Mouse (Mus musculus) embryonic facial prominence, embryonic 11.5 days (tissue): ENCODE results near the gene Arhgef5. TPM values are rescaled to one million over a fixed set of nuclear protein-coding genes. Genes with fewer than 3 reads are reported as not detected.

Experiments
- ATAC-seq: fragments of 200-750 bp; cut with Nextera tagmentation; replicated peaks from 2 replicates; pipeline ENCODE4 v1.8.0; 2017; ENCODE audit warnings: low read depth; ENCODE audit not compliant: insufficient number of reproducible peaks, low FRiP score, low TSS enrichment
- DNase-seq: peaks from one replicate; pipeline ENCODE4 v3.0.0-alpha.2; 2015; ENCODE audit warnings: low spot score
- H3K27ac ChIP-seq: fragments of 300-500 bp; sonication (generic); replicated peaks from 2 replicates; pipeline ENCODE4 v1.5.1; 2014; ENCODE audit warnings: mild to moderate bottlenecking, low read depth, low read length, control low read depth
- H3K27me3 ChIP-seq: fragments of 300-500 bp; sonication (generic); 2 replicates; pipeline ENCODE4 v1.6.1; 2014; ENCODE audit warnings: mild to moderate bottlenecking, low read length, moderate library complexity, mixed read lengths; ENCODE audit not compliant: control insufficient read depth, insufficient read depth
- H3K36me3 ChIP-seq: fragments of 300-500 bp; sonication (generic); replicated peaks from 2 replicates; pipeline ENCODE4 v1.6.1; 2014; ENCODE audit warnings: low read depth, mild to moderate bottlenecking, low read length, moderate library complexity, mixed read lengths; ENCODE audit not compliant: control insufficient read depth, insufficient read depth
- H3K4me1 ChIP-seq: fragments of 300-500 bp; sonication (generic); 2 replicates; pipeline ENCODE4 v1.6.1; 2014; ENCODE audit warnings: low read length, mixed read lengths; ENCODE audit not compliant: control insufficient read depth, insufficient read depth
- H3K4me2 ChIP-seq: fragments of 300-500 bp; sonication (generic); 2 replicates; pipeline ENCODE4 v1.6.1; 2014; ENCODE audit warnings: low read depth, mild to moderate bottlenecking, control low read depth, low read length, moderate library complexity
- H3K4me3 ChIP-seq: fragments of 300-500 bp; sonication (generic); 2 replicates; pipeline ENCODE4 v1.5.1; 2014; ENCODE audit warnings: low read depth, low read length, control low read depth
- H3K9ac ChIP-seq: fragments of 300-500 bp; sonication (generic); replicated peaks from 2 replicates; pipeline ENCODE4 v1.6.1; 2014; ENCODE audit warnings: mild to moderate bottlenecking, control low read depth, low read length
- H3K9me3 ChIP-seq: fragments of 300-500 bp; sonication (generic); replicated peaks from 2 replicates; pipeline ENCODE4 v1.6.1; 2016; ENCODE audit warnings: mild to moderate bottlenecking, low read length, inconsistent platforms, mixed read lengths; ENCODE audit not compliant: control insufficient read depth
- WGBS: fragments of 180-500 bp; shearing (Covaris S2); extraction: QIAGEN DNeasy Blood & Tissue Kit; methylation state at CpG from one replicate; pipeline ENCODE4 v1.1.7; 2014; 5-methylcytosine and 5-hydroxymethylcytosine counted together
- polyA plus RNA-seq: library from polyadenylated mRNA; unstranded; fragments of >200 nt; fragmentation: Nextera tagmentation; extraction: Ambion mirVana; gene quantifications from 2 replicates; pipeline ENCODE4 v1.2.1, GENCODE M21; 2014

Gene Arhgef5
- polyA plus RNA-seq, 1 experiment from 2014 or later = 4.5 TPM

DNA sequence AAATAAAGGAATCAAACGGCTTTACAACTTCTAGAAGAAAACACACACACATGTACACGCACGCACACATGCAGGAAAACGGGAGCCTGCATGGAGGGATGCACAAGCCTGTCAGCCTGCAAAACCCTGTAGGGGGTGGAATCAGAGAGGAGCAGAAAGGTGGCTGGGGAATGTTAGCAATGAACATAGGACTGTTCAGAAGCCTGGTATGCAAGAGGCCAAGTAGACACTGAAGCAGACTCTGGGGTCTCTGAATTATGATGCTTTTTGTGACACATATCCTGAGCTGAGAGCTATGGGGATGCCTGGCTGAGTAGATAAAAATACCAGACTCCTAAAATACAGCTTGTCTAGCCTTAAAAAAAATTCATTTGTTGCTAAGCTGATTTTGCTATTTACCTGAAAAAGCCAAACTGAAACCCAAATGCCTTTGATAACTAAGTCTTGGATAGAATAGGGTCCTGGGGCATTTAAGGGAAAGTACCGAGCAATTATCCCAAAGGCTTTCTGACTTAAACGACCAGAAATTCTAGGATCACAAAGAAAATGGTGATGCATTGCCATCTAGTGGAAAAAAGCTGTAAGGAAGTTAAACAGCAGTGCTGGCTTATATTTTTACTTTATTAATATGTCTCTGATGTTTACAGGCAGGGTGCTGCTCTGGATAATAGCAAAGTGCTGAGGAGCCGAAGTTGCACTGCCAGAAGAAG is 31.6 kb downstream of the Arhgef5 start:
- DNase-seq = peak; percentile 76
- H3K4me2 ChIP-seq = no peak overlapping the region

GRCm38 (mm10) chr6:43297508-43297850 is 32.1 kb downstream of the Arhgef5 start:
- no peak overlapping the region for H3K9ac ChIP-seq
- no peaks in the 10 kb centered on the region for H3K4me1 ChIP-seq
- WGBS = 39% methylated on average over 2 of the region's 2 CpGs
- H3K4me3 ChIP-seq = no peak overlapping the region
- H3K4me2 ChIP-seq = no peak overlapping the region
- H3K9me3 ChIP-seq = no peaks in the 10 kb centered on the region
- no peak overlapping the region for H3K27ac ChIP-seq
- H3K36me3 ChIP-seq = no peaks in the 10 kb centered on the region
- no peaks in the 10 kb centered on the region for H3K27me3 ChIP-seq
- DNase-seq (no peak), ATAC-seq (no peak)

More for the DNA sequence above, 31.6 kb downstream of the Arhgef5 start:
- Histone ChIP-seq H3K4me3 (no peak overlapping the region), H3K4me1 (no peaks in the 10 kb centered on the region), H3K27ac (no peak overlapping the region), H3K27me3 (no peaks in the 10 kb centered on the region), H3K36me3 (no peaks in the 10 kb centered on the region), H3K9ac (no peak overlapping the region), H3K9me3 (no peaks in the 10 kb centered on the region)
- WGBS = 41% methylated on average over 7 of the region's 7 CpGs
- no peak for ATAC-seq

GRCm38 (mm10) chr6:43309454-43309853 is 44.1 kb downstream of the Arhgef5 start, which contains the start of gene Nobox:
Nobox (minus strand) TSS chr6:43309554.
- H3K27me3 ChIP-seq = no peaks in the 10 kb centered on the region
- ATAC-seq (no peak), DNase-seq (no peak)
- H3K27ac ChIP-seq = no peak within 1 kb of the TSS
- no peaks in the 10 kb centered on the region for H3K9me3 ChIP-seq
- H3K9ac ChIP-seq = no peak within 1 kb of the TSS
- WGBS = 66% methylated on average over 16 of the region's 16 CpGs
- no peaks in the 10 kb centered on the region for H3K4me1 ChIP-seq
- H3K4me2 ChIP-seq = no peak within 1 kb of the TSS
- H3K4me3 ChIP-seq = no peak within 1 kb of the TSS
- H3K36me3 ChIP-seq = no peaks in the 10 kb centered on the region

GRCm38 (mm10) chr6:43310071-43310470 is 44.7 kb downstream of the Arhgef5 start:
- no peaks in the 10 kb centered on the region for H3K4me1 ChIP-seq
- no peak for DNase-seq
- no peaks in the 10 kb centered on the region for H3K9me3 ChIP-seq
- H3K27me3 ChIP-seq = no peaks in the 10 kb centered on the region
- no peak overlapping the region for H3K4me3 ChIP-seq
- ATAC-seq = no peak
- 53% methylated on average over 6 of the region's 6 CpGs for WGBS
- H3K9ac ChIP-seq = no peak overlapping the region
- no peaks in the 10 kb centered on the region for H3K36me3 ChIP-seq
- H3K4me2 ChIP-seq = no peak overlapping the region
- H3K27ac ChIP-seq = no peak overlapping the region

DNA sequence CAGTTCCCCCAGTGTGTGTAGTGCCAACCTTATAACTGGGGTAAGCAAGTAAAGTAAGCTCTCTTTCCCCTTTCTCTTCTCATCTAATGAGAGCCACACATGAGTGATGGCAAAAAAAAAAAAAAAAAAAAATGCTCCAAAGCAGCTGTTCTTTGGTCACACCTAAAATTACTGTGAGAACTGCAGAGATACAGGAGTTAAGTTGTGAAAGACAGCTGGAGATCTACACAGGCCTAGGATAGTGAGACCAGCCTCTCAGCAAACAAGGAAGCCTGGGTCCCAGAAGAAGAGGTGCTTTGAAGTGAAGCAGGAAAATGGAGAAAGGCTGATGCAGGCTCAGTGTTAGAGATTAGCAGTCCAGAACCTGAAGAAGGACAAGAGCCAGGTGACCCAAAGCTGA is 47.2 kb downstream of the Arhgef5 start:
- H3K4me2 ChIP-seq = no peak overlapping the region
- no peaks in the 10 kb centered on the region for H3K4me1 ChIP-seq
- H3K9me3 ChIP-seq = no peaks in the 10 kb centered on the region
- H3K27me3 ChIP-seq = no peaks in the 10 kb centered on the region
- no peak overlapping the region for H3K27ac ChIP-seq
- no peaks in the 10 kb centered on the region for H3K36me3 ChIP-seq
- DNase-seq (no peak), ATAC-seq (no peak)
- no peak overlapping the region for H3K9ac ChIP-seq
- no peak overlapping the region for H3K4me3 ChIP-seq

GRCm38 (mm10) chr6:43312961-43313656 is 47.7 kb downstream of the Arhgef5 start:
- Histone ChIP-seq H3K27me3 (no peaks in the 10 kb centered on the region), H3K9ac (no peak overlapping the region), H3K4me3 (no peak overlapping the region), H3K9me3 (no peaks in the 10 kb centered on the region), H3K4me2 (no peak overlapping the region), H3K4me1 (no peaks in the 10 kb centered on the region), H3K27ac (no peak overlapping the region), H3K36me3 (no peaks in the 10 kb centered on the region)
- no peak for DNase-seq
- ATAC-seq = peak; percentile 62; the same call in 1 of the 2 replicates
- 69% methylated on average over 8 of the region's 8 CpGs for whole genome bisulfite sequencing

- H3K4me2 ChIP-seq = no peak overlapping the region
- no peaks in the 10 kb centered on the region for H3K27me3 ChIP-seq
- no peaks in the 10 kb centered on the region for H3K36me3 ChIP-seq
- WGBS = 72% methylated on average over 4 of the region's 4 CpGs
- no peaks in the 10 kb centered on the region for H3K4me1 ChIP-seq
- ATAC-seq = no peak
- H3K9ac ChIP-seq = no peak overlapping the region
- no peaks in the 10 kb centered on the region for H3K9me3 ChIP-seq
- no peak for DNase-seq
- H3K27ac ChIP-seq = no peak overlapping the region
- no peak overlapping the region for H3K4me3 ChIP-seq
Observed at GRCm38 (mm10) chr6:43333479-43333878, 68.1 kb downstream of the Arhgef5 start.

GRCm38 (mm10) chr6:43335619-43336234 is 70.3 kb downstream of the Arhgef5 start:
- 86% methylated on average over 3 of the region's 3 CpGs for WGBS
- Histone ChIP-seq H3K27me3 (no peaks in the 10 kb centered on the region), H3K4me1 (no peaks in the 10 kb centered on the region), H3K36me3 (no peaks in the 10 kb centered on the region), H3K9ac (no peak overlapping the region), H3K9me3 (no peaks in the 10 kb centered on the region), H3K4me2 (no peak overlapping the region), H3K27ac (no peak overlapping the region), H3K4me3 (no peak overlapping the region)
- 0 out of 2 replicates have a peak, but pooled peaks have one; percentile 34 for ATAC-seq
- peak; percentile 40 for DNase-seq
